Mouse (Mus musculus): Measurements from ENCODE around the gene Obp2b. TPM values are rescaled to one million over a fixed set of nuclear protein-coding genes. Genes with fewer than 3 reads are reported as not detected.

Gene Obp2b
- total RNA-seq, 2 experiments from 2014 or later = not detected

GRCm38 (mm10) chr2:25773507-25773906 lies 36.7 kb downstream of the Obp2b start:
- intact Hi-C loops (cut with DNase I) = no loop called here
- no peak for DNase-seq (ENCODE audit: low spot score in 2 of 2)

- intact Hi-C loops (cut with DNase I) = no loop called here
- DNase-seq (ENCODE audit: low spot score in 2 of 2) = no peak
Measured at GRCm38 (mm10) chr2:25774640-25775039, 37.8 kb downstream of the Obp2b start.

GRCm38 (mm10) chr2:25775991-25776390 lies 39.2 kb downstream of the Obp2b start:
- DNase-seq (ENCODE audit: low spot score in 2 of 2) = no peak
- intact Hi-C loops (cut with DNase I) = no loop called here

- intact Hi-C loops (cut with DNase I) = no loop called here
- DNase-seq (ENCODE audit: low spot score in 2 of 2) = no peak
Measured at GRCm38 (mm10) chr2:25776717-25777116, 39.9 kb downstream of the Obp2b start, which contains the start of gene Lcn11. Gene Lcn11 (plus strand): TSS chr2:25777017.

GRCm38 (mm10) chr2:25779076-25779475 lies 42.3 kb downstream of the Obp2b start:
- intact Hi-C loops (cut with DNase I) = no loop called here

GRCm38 (mm10) chr2:25780921-25781320 lies 44.1 kb downstream of the Obp2b start:
- no peak for DNase-seq (ENCODE audit: low spot score in 2 of 2)
- intact Hi-C loops (cut with DNase I) = no loop called here

More at GRCm38 (mm10) chr2:25779076-25779475, 42.3 kb downstream of the Obp2b start:
- no peak for DNase-seq (ENCODE audit: low spot score in 2 of 2)

GRCm38 (mm10) chr2:25781957-25782356 lies 45.1 kb downstream of the Obp2b start, which contains the start of gene Gm13539:
Gene Gm13539 (plus strand): TSS chr2:25782257.
- intact Hi-C loops (cut with DNase I) = no loop called here

GRCm38 (mm10) chr2:25785573-25786322 lies 48.9 kb downstream of the Obp2b start:
- intact Hi-C loops (cut with DNase I) = no loop called here
- DNase-seq (ENCODE audit: low spot score in 2 of 2) = no peak

More at GRCm38 (mm10) chr2:25781957-25782356, 45.1 kb downstream of the Obp2b start, which contains the start of gene Gm13539:
- DNase-seq (ENCODE audit: low spot score in 2 of 2) = no peak

- no peak for DNase-seq (ENCODE audit: low spot score in 2 of 2)
- intact Hi-C loops (cut with DNase I) = no loop called here
Measured at GRCm38 (mm10) chr2:25789092-25789491, 52.3 kb downstream of the Obp2b start.

Other genes starting within 250 kb of the Obp2b start
- gene Lcn12, start 243.1 kb upstream of the Obp2b start, total RNA-seq (2021) = not detected
- 100 to 1,000 TPM; 112 to 127 TPM for gene Fbxw5, start 236.3 kb upstream of the Obp2b start, total RNA-seq (2021)
- 1 to 10 TPM; 1.1 to 1.7 TPM for gene C8g, start 235.3 kb upstream of the Obp2b start, total RNA-seq (2021)
- gene Traf2, start 190.1 kb upstream of the Obp2b start, total RNA-seq (2021) = 10 to 100 TPM in 1 of 2 experiments, 1 to 10 TPM in 1; 9.6 to 10.4 TPM
- gene Edf1, start 179.2 kb upstream of the Obp2b start, total RNA-seq (2021) = 100 to 1,000 TPM; 202 to 214 TPM
- gene Mamdc4, start 162.2 kb upstream of the Obp2b start, total RNA-seq (2021) = 1 to 10 TPM in 1 of 2 experiments, under 1 TPM in 1; 0.69 to 2.1 TPM
- gene Phpt1, start 161.8 kb upstream of the Obp2b start, total RNA-seq (2021) = 10 to 100 TPM; 73.8 to 74.3 TPM
- 100 to 1,000 TPM; 109 to 120 TPM for gene Ajm1, start 155.3 kb upstream of the Obp2b start, total RNA-seq (2021)
- gene Rabl6, start 128.5 kb upstream of the Obp2b start, total RNA-seq (2021) = 100 to 1,000 TPM; 136 to 152 TPM
- gene Ccdc183, start 119.3 kb upstream of the Obp2b start, total RNA-seq (2021) = not detected
- 10 to 100 TPM; 26.7 to 27.7 TPM for gene Tmem141, start 115.0 kb upstream of the Obp2b start, total RNA-seq (2021)
- under 1 TPM; 0.44 to 0.55 TPM for gene Fcna, start 109.0 kb upstream of the Obp2b start, total RNA-seq (2021)
- not detected for gene Lcn8, start 83.9 kb upstream of the Obp2b start, total RNA-seq (2021)
- not detected for gene Lcn5, start 79.1 kb upstream of the Obp2b start, total RNA-seq (2021)
- gene Lcn6, start 60.2 kb upstream of the Obp2b start, total RNA-seq (2021) = not detected
- not detected for gene Lcn10, start 54.3 kb upstream of the Obp2b start, total RNA-seq (2021)
- gene Obp2a, start 37.0 kb upstream of the Obp2b start, total RNA-seq (2021) = not detected
- gene Bmyc, start 30.3 kb upstream of the Obp2b start, total RNA-seq (2021) = 10 to 100 TPM; 85.6 to 89.4 TPM
- not detected for gene Lcn3, start 28.6 kb downstream of the Obp2b start, total RNA-seq (2021)
- not detected for gene Lcn11, start 40.0 kb downstream of the Obp2b start, total RNA-seq (2021)
- gene Gm13539, start 45.2 kb downstream of the Obp2b start, total RNA-seq (2021) = not detected
- not detected for gene Glt6d1, start 78.8 kb downstream of the Obp2b start, total RNA-seq (2021)
- gene Lcn9, start 86.1 kb downstream of the Obp2b start, total RNA-seq (2021) = not detected
- gene Sohlh1, start 110.2 kb downstream of the Obp2b start, total RNA-seq (2021) = not detected
- gene Kcnt1, start 126.7 kb downstream of the Obp2b start, total RNA-seq (2021) = 100 to 1,000 TPM; 111 to 130 TPM
- gene Camsap1, start 246.3 kb downstream of the Obp2b start, total RNA-seq (2021) = 100 to 1,000 TPM; 148 to 162 TPM

Measured in left cerebral cortex, postnatal 25 days (tissue).